Mouse (Mus musculus) C2C12 (cell line): ENCODE measurements around the gene Zfp800. TPM values are rescaled to one million over a fixed set of nuclear protein-coding genes. Genes with fewer than 3 reads are reported as not detected.

Experiments used
- H3K27me3 ChIP-seq: one replicate; pipeline ENCODE4 v1.6.1; 2011; ENCODE audit not compliant: control insufficient read depth, insufficient read depth, insufficient read length
- H3K36me3 ChIP-seq: one replicate; pipeline ENCODE4 v1.6.1; 2011; ENCODE audit not compliant: control insufficient read depth, insufficient read depth
- H3K4me3 ChIP-seq: one replicate; pipeline ENCODE4 v1.5.1; 2011; ENCODE audit warnings: mild to moderate bottlenecking, control low read depth; ENCODE audit not compliant: poor library complexity, insufficient read depth, severe bottlenecking
- H3K79me2 ChIP-seq: one replicate; pipeline ENCODE4 v1.6.1; 2011; ENCODE audit not compliant: control insufficient read depth, insufficient read depth
- H3K79me3 ChIP-seq: one replicate; pipeline ENCODE4 v1.6.1; 2011; ENCODE audit warnings: low read depth, control low read depth
- H3ac ChIP-seq: one replicate; pipeline ENCODE3; 2011; ENCODE audit warnings: low read depth; ENCODE audit not compliant: control insufficient read depth, insufficient read length
- CEBPB ChIP-seq: IDR thresholded peaks from one replicate; pipeline ENCODE4 v1.6.1; 2011; ENCODE audit warnings: low read depth, mild to moderate bottlenecking, control low read depth, moderate library complexity
- CTCF ChIP-seq: IDR thresholded peaks from one replicate; pipeline ENCODE4 v1.5.1; 2011; ENCODE audit not compliant: control insufficient read depth, insufficient read depth, insufficient read length
- FOSL1 ChIP-seq: IDR thresholded peaks from one replicate; pipeline ENCODE4 v1.8.0; 2011; ENCODE audit warnings: mild to moderate bottlenecking, low read length; ENCODE audit not compliant: poor library complexity, insufficient read depth, severe bottlenecking
- MAX ChIP-seq: IDR thresholded peaks from one replicate; pipeline ENCODE4 v1.6.1; 2011; ENCODE audit warnings: mild to moderate bottlenecking, control low read depth
- MYOD1 ChIP-seq: IDR thresholded peaks from one replicate; pipeline ENCODE4 v1.6.1; 2011; ENCODE audit warnings: low read depth; ENCODE audit not compliant: control insufficient read depth, insufficient read length
- MYOG ChIP-seq: IDR thresholded peaks from one replicate; pipeline ENCODE4 v1.6.1; 2011; ENCODE audit not compliant: control insufficient read depth, insufficient read length; ENCODE audit errors: extremely low read depth
- USF1 ChIP-seq: IDR thresholded peaks from one replicate; pipeline ENCODE4 v1.6.1; 2011; ENCODE audit warnings: low read depth, mild to moderate bottlenecking, control low read depth, moderate library complexity
- polyA plus RNA-seq: library from polyadenylated mRNA; unstranded; fragments of >200 nt; fragmentation: generic; extraction: Trizol; gene quantifications from one replicate; pipeline ENCODE4 v1.2.1, GENCODE M21; 2012; ENCODE audit warnings: missing spikeins

Zfp800 gene
- polyA plus RNA-seq, 1 experiment, result 2.5 TPM

GRCm38 (mm10) chr6:28427096-28427839 lies 29.5 kb upstream of the Zfp800 start, which contains the start of gene Fscn3:
TSS of gene Fscn3 (plus strand) at chr6:28427789.
- Histone ChIP-seq H3K27me3 (no peaks in the 10 kb centered on the region), H3K36me3 (peaks cover 6% of the 10 kb centered on the region), H3K4me3 (no peak within 1 kb of the TSS), H3K79me3 (peaks cover 7% of the 10 kb centered on the region), H3ac (no peak within 1 kb of the TSS), H3K79me2 (peaks cover 15% of the 10 kb centered on the region)
- TF ChIP-seq MYOD1 (no peak), MYOG (no peak), USF1 (no peak), FOSL1 (no peak), CEBPB (no peak), CTCF (no peak)

GRCm38 (mm10) chr6:28425019-28425418 lies 27.2 kb upstream of the Zfp800 start:
- Histone ChIP-seq H3K79me2 (peaks cover 25% of the 10 kb centered on the region), H3K4me3 (no peak overlapping the region), H3K27me3 (no peaks in the 10 kb centered on the region), H3K79me3 (peaks cover 11% of the 10 kb centered on the region), H3K36me3 (peaks cover 6% of the 10 kb centered on the region), H3ac (no peak overlapping the region)
- TF ChIP-seq CTCF, result no peak
- TF ChIP-seq MYOD1, result no peak
- TF ChIP-seq FOSL1, result no peak
- no peak for TF ChIP-seq CEBPB
- TF ChIP-seq USF1, result no peak
- TF ChIP-seq MYOG, result no peak
- no peak for TF ChIP-seq MAX

GRCm38 (mm10) chr6:28423767-28424695 lies 26.2 kb upstream of the Zfp800 start:
- Histone ChIP-seq H3K79me3 (peaks cover 14% of the 10 kb centered on the region), H3ac (peak overlapping the region; percentile 95), H3K79me2 (peaks cover 32% of the 10 kb centered on the region), H3K27me3 (no peaks in the 10 kb centered on the region), H3K4me3 (peak overlapping the region; percentile 89), H3K36me3 (peaks cover 10% of the 10 kb centered on the region)
- peak; percentile 44 for TF ChIP-seq CTCF
- TF ChIP-seq CEBPB, result no peak
- TF ChIP-seq MAX, result no peak

GRCm38 (mm10) chr6:28423313-28423712 lies 25.5 kb upstream of the Zfp800 start, which contains the start of gene Arf5:
TSS of gene Arf5 (plus strand) at chr6:28423560.
- peak; percentile 15 for TF ChIP-seq USF1
- TF ChIP-seq MYOG, result no peak
- Histone ChIP-seq H3ac (peak within 1 kb of the TSS; percentile 95), H3K36me3 (peaks cover 16% of the 10 kb centered on the region), H3K27me3 (no peaks in the 10 kb centered on the region), H3K4me3 (peak within 1 kb of the TSS; percentile 89), H3K79me3 (peaks cover 14% of the 10 kb centered on the region), H3K79me2 (peaks cover 32% of the 10 kb centered on the region)

- TF ChIP-seq CTCF, result no peak
- no peak for TF ChIP-seq MYOD1
- no peak for TF ChIP-seq CEBPB
- TF ChIP-seq FOSL1, result no peak
- TF ChIP-seq MAX, result no peak
- TF ChIP-seq USF1, result no peak
- TF ChIP-seq MYOG, result no peak
- Histone ChIP-seq H3K36me3 (peaks cover 16% of the 10 kb centered on the region), H3K79me2 (peaks cover 32% of the 10 kb centered on the region), H3ac (no peak overlapping the region), H3K4me3 (peak overlapping the region; percentile 89), H3K27me3 (no peaks in the 10 kb centered on the region), H3K79me3 (peaks cover 14% of the 10 kb centered on the region)
These were observed 25.0 kb upstream of the Zfp800 start for GRCm38 (mm10) chr6:28422651-28423290.
